Mouse (Mus musculus): ENCODE data around the gene Nup210l.

GRCm38 (mm10) chr3:90254419-90255193 is 150.7 kb downstream of the Nup210l start:
- TF ChIP-seq CTCF (IDR thresholded peaks at IDR 0.05; ENCODE audit: low read depth) (no peak), EP300 (IDR thresholded peaks at IDR 0.05; ENCODE audit: low read depth) (no peak)
